Mouse (Mus musculus) megakaryocyte, embryonic 14.5 days (primary cell): ENCODE measurements at regions not wholly inside any gene's neighbourhood (a gene's known extent, or its start where the extent isn't known, plus 50 kb on each side); places are given as distances from the start of the nearest gene placed in this dataset.

Source experiments
- FLI1 ChIP-seq: IDR thresholded peaks from 2 replicates; pipeline ENCODE4 v1.6.1; 2012; ENCODE audit warnings: low read length, inconsistent platforms, mixed read lengths
- GATA1 ChIP-seq: IDR thresholded peaks from 3 replicates; pipeline ENCODE4 v1.6.1; 2012; ENCODE audit warnings: mixed read lengths, low read length, inconsistent platforms, borderline replicate concordance

DNA sequence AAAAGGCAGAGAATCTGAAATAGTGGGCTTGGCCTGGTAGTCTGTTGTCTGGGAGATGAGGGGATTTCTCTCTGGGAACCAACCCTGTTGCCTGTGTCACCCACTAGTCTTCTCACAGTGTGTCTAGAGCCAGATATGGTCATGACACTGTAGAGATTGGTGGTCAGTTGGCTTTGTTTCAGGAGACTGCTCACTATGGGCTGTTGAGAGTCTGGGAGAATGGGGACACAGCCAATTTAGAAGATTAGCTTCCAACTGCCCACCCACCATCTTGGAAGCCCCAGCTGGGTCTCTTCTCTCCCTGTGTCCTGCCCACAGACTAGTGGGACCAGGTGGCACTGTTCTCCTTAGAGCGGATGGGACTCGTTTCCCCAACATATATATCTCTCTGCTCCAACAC is 320.4 kb downstream of the Fgf9 start:
- TF ChIP-seq GATA1 (no peak), FLI1 (no peak)
